Mouse (Mus musculus) CH12.LX (cell line): Measurements from ENCODE around the gene Zfp790. TPM values are rescaled to one million over a fixed set of nuclear protein-coding genes. Genes with fewer than 3 reads are reported as not detected.
A peak's percentile ranks its signal among the peaks of the same experiment; 100 is the strongest.

Source experiments
- DNase-seq: peaks from one replicate; pipeline ENCODE4 v3.0.0-alpha.2; 2013; ENCODE audit errors: extremely low read depth
- H3K27ac ChIP-seq: 2 replicates; pipeline ENCODE4 v1.5.1; 2012; ENCODE audit warnings: low read depth, mild to moderate bottlenecking, control low read depth, moderate library complexity; ENCODE audit not compliant: insufficient read depth
- H3K27me3 ChIP-seq: replicated peaks from 2 replicates; pipeline ENCODE3; 2012; ENCODE audit warnings: inconsistent platforms
- H3K36me3 ChIP-seq, 2 experiments: replicated peaks in 1 of 2; 2 replicates each; pipeline versions ENCODE3 to v1.6.1; 2012; ENCODE audit warnings: inconsistent platforms in 1 of 2, low read length in 1 of 2, mild to moderate bottlenecking in 1 of 2, mixed read lengths in 1 of 2, moderate library complexity in 1 of 2; ENCODE audit not compliant: control insufficient read depth in 1 of 2, insufficient read depth in 1 of 2
- H3K4me1 ChIP-seq, 2 experiments: 2 replicates each; pipeline ENCODE4 v1.6.1; 2012; ENCODE audit warnings: inconsistent platforms in 1 of 2, moderate library complexity in 1 of 2; ENCODE audit not compliant: insufficient read depth in 2 of 2, control insufficient read depth in 1 of 2
- H3K4me2 ChIP-seq: 2 replicates; pipeline ENCODE4 v1.6.1; 2012; ENCODE audit warnings: low read depth, mild to moderate bottlenecking, control low read depth; ENCODE audit not compliant: poor library complexity, insufficient read depth, severe bottlenecking
- H3K4me3 ChIP-seq, 3 experiments: fragments of 150-350 bp in 1 of 3; sonication (generic) in 1 of 3; replicated peaks in 1 of 3; 2 replicates each; pipeline versions ENCODE3 to v1.5.1; 2011 to 2012; ENCODE audit warnings: low read depth in 2 of 3, low read length in 2 of 3, mild to moderate bottlenecking in 2 of 3, moderate library complexity in 2 of 3, control low read depth in 1 of 3, improper control_type of control experiment in 1 of 3, inconsistent platforms in 1 of 3, mixed read lengths in 1 of 3; ENCODE audit not compliant: poor library complexity in 1 of 3
- H3K79me2 ChIP-seq: replicated peaks from 2 replicates; pipeline ENCODE4 v1.6.1; 2012; ENCODE audit warnings: mild to moderate bottlenecking, moderate library complexity; ENCODE audit not compliant: control insufficient read depth, poor library complexity, insufficient read depth, severe bottlenecking; ENCODE audit errors: extremely low read depth
- H3K9ac ChIP-seq: 2 replicates; pipeline ENCODE4 v1.6.1; 2012; ENCODE audit warnings: low read depth, mild to moderate bottlenecking, control low read depth, moderate library complexity; ENCODE audit not compliant: insufficient read depth
- H3K9me3 ChIP-seq: replicated peaks from 2 replicates; pipeline ENCODE3; 2012; ENCODE audit warnings: low read length, inconsistent platforms, mixed read lengths
- CHD1 ChIP-seq: IDR thresholded peaks from 2 replicates; pipeline ENCODE4 v1.6.1; 2012; ENCODE audit warnings: low read depth, low read length, improper control_type of control experiment, inconsistent platforms
- ETS1 ChIP-seq: conservative IDR thresholded peaks from 2 replicates; pipeline ENCODE4 v1.6.1; 2012; ENCODE audit warnings: low read depth, mild to moderate bottlenecking, inconsistent platforms, low read length, improper control_type of control experiment, moderate library complexity
- GABPA ChIP-seq: IDR thresholded peaks from 2 replicates; pipeline ENCODE4 v1.6.1; 2012; ENCODE audit warnings: low read depth, low read length, improper control_type of control experiment, inconsistent platforms; ENCODE audit not compliant: insufficient replicate concordance
- MAFK ChIP-seq: IDR thresholded peaks from 2 replicates; pipeline ENCODE4 v1.6.1; 2011; ENCODE audit warnings: low read length, improper control_type of control experiment; ENCODE audit not compliant: insufficient replicate concordance
- MAZ ChIP-seq: IDR thresholded peaks from 2 replicates; pipeline ENCODE4 v1.6.1; 2012; ENCODE audit warnings: low read depth, mild to moderate bottlenecking, inconsistent platforms, low read length, improper control_type of control experiment, moderate library complexity
- TBP ChIP-seq: conservative IDR thresholded peaks from 2 replicates; pipeline ENCODE4 v1.6.1; 2011; ENCODE audit warnings: low read depth, low read length, improper control_type of control experiment
- ZKSCAN1 ChIP-seq: IDR thresholded peaks from 2 replicates; pipeline ENCODE4 v1.6.1; 2012; ENCODE audit warnings: low read depth, inconsistent platforms, low read length, improper control_type of control experiment, borderline replicate concordance
- ZMIZ1 ChIP-seq: IDR thresholded peaks from 2 replicates; pipeline ENCODE4 v1.6.1; 2012; ENCODE audit warnings: low read depth, mild to moderate bottlenecking, inconsistent platforms, low read length, improper control_type of control experiment
- dilution Hi-C: fragments of 300-500 bp; cut with MboI; formaldehyde crosslinking; loops from 2 replicates; pipeline ENCODE4 v1.14.3; 2020; ENCODE audit warnings: low sequenced_read_pairs; ENCODE audit not compliant: extremely low pct_unique_long_range_greater_than_20kb, extremely low pct_ligation_motif_present
- in situ Hi-C: fragments of 300-500 bp; cut with MboI; formaldehyde crosslinking; loops from 3 replicates; pipeline ENCODE4 v1.14.3; 2019; ENCODE audit warnings: low sequenced_read_pairs, low pct_ligation_motif_present, low pct_unique_long_range_greater_than_20kb, mixed read lengths
- polyA plus RNA-seq: library from polyadenylated mRNA; unstranded; fragments of >175 nt; gene quantifications from 2 replicates; pipeline ENCODE4 v1.2.1, GENCODE M21; 2012; ENCODE audit warnings: low read depth; ENCODE audit not compliant: insufficient read length
- total RNA-seq, 2 experiments: library from RNA; depleted of rRNA; stranded (reverse); fragments of 300-350 nt in 1 of 2; fragments of >200 nt in 1 of 2; gene quantifications; 2 replicates each; pipeline ENCODE4 v1.2.3; 2012 to 2014

Gene Zfp790
- total and polyA plus RNA-seq, 3 experiments: 4.6 to 7.6 (median 5.8) TPM

- peaks cover 16% of the 10 kb centered on the region for H3K9me3 ChIP-seq
- TF ChIP-seq ETS1 (no peak), CHD1 (no peak), GABPA (no peak), ZKSCAN1 (no peak), ZMIZ1 (no peak)
- H3K9ac ChIP-seq: no peak overlapping the region
- no peaks in the 10 kb centered on the region for H3K27me3 ChIP-seq
- in situ Hi-C loops: no loop called here
- no peak for DNase-seq
- no peak overlapping the region for H3K4me3 ChIP-seq
- no peak overlapping the region for H3K4me2 ChIP-seq
- H3K4me1 ChIP-seq: peaks cover 0 to 45% of the 10 kb centered on the region in 2 experiments; a peak in 3 of 4 replicates
- H3K36me3 ChIP-seq: peaks cover 67 to 82% of the 10 kb centered on the region in 2 experiments
- dilution Hi-C loops: no loop called here
- peaks cover 15% of the 10 kb centered on the region for H3K79me2 ChIP-seq
- no peak overlapping the region for H3K27ac ChIP-seq
Observed at GRCm38 (mm10) chr7:29774371-29774770, 41.5 kb upstream of the Zfp790 start.

- peaks cover 16% of the 10 kb centered on the region for H3K9me3 ChIP-seq
Observed at GRCm38 (mm10) chr7:29776568-29776967, 39.3 kb upstream of the Zfp790 start.

GRCm38 (mm10) chr7:29777372-29777771, 38.5 kb upstream of the Zfp790 start:
- no peak for DNase-seq
- Histone ChIP-seq H3K4me2 (no peak overlapping the region), H3K9ac (no peak overlapping the region), H3K4me3 (no peak overlapping the region), H3K36me3 (peaks cover 56 to 72% of the 10 kb centered on the region in 2 experiments), H3K27ac (no peak overlapping the region), H3K4me1 (peaks cover 0 to 24% of the 10 kb centered on the region in 2 experiments; a peak in 2 of 4 replicates), H3K27me3 (no peaks in the 10 kb centered on the region), H3K79me2 (no peaks in the 10 kb centered on the region), H3K9me3 (peaks cover 12% of the 10 kb centered on the region)
- TF ChIP-seq MAFK (peak; percentile 91), MAZ (no peak)
- in situ Hi-C loops (no loop called here), dilution Hi-C loops (no loop called here)

More at GRCm38 (mm10) chr7:29776568-29776967, 39.3 kb upstream of the Zfp790 start:
- in situ Hi-C loops: no loop called here
- dilution Hi-C loops: no loop called here
- Histone ChIP-seq H3K4me1 (peaks cover 0 to 31% of the 10 kb centered on the region in 2 experiments; a peak in 2 of 4 replicates), H3K79me2 (no peaks in the 10 kb centered on the region), H3K4me3 (no peak overlapping the region), H3K9ac (no peak overlapping the region), H3K4me2 (no peak overlapping the region), H3K27me3 (no peaks in the 10 kb centered on the region), H3K36me3 (peaks cover 62 to 77% of the 10 kb centered on the region in 2 experiments), H3K27ac (no peak overlapping the region)
- DNase-seq: no peak
- no peak for TF ChIP-seq TBP
